Mouse (Mus musculus) liver, postnatal 0 days (tissue): ENCODE measurements around the gene Jpt2.

Experiments used
- CTCF ChIP-seq: sonication (generic); IDR thresholded peaks from 2 replicates; pipeline ENCODE4 v1.5.1; 2016; ENCODE audit warnings: antibody characterized with exemption, low read depth
- EP300 ChIP-seq: IDR thresholded peaks from 2 replicates; pipeline ENCODE4 v1.6.1; 2016; ENCODE audit warnings: antibody characterized with exemption, low read depth, mild to moderate bottlenecking

DNA sequence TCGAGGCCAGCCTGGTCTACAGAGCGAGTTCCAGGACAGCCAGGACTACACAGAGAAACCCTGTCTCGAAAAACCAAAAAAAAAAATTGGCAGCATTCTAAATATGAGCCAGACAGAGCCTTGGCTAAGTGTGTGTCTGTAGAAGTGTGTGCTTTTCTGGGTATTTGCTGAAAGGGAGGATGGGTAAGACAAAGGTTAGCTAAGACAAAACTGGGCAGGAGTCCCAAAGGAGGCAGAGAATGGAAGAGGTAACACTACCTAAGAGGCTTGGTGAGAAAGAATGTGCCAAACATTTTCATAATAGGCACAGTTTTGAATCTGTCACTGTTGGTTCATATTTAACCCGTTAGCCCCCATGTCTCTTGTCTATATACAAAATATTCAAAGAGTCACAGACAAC is 28.1 kb downstream of the Jpt2 start:
- no peak for TF ChIP-seq EP300
- TF ChIP-seq CTCF, result no peak
